Mouse (Mus musculus) fibroblast of lung, adult 2 months (primary cell): ENCODE measurements at regions not wholly inside any gene's neighbourhood (a gene's known extent, or its start where the extent isn't known, plus 50 kb on each side); places are given as distances from the start of the nearest gene placed in this dataset.

Source experiments
- DNase-seq: peaks from one replicate; pipeline ENCODE4 v3.0.0-alpha.2; 2011; ENCODE audit warnings: low read depth

DNA sequence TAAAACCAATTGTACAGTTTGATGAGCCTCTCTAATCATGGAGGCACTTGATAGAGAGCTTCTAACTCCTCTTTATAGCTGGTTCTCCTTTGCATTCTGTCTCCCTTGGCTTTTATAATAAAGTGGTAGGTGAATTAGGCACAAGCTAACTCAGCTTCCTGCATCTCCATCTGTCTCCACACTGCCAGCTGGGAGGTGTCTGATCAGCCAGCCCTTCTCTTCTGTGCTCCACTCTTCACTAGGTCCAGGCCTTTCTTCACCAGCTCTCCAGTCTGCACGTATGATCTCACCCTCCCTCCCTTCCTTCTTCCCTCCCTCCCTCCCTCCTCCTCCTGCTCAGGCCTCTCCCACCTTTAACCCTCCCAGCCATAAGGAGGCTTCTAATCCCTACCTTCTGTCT lies 136.2 kb downstream of the Rchy1 start:
- no peak for DNase-seq

GRCm38 (mm10) chr5:91822844-91823576 lies 139.9 kb downstream of the Rchy1 start:
- no peak for DNase-seq

DNA sequence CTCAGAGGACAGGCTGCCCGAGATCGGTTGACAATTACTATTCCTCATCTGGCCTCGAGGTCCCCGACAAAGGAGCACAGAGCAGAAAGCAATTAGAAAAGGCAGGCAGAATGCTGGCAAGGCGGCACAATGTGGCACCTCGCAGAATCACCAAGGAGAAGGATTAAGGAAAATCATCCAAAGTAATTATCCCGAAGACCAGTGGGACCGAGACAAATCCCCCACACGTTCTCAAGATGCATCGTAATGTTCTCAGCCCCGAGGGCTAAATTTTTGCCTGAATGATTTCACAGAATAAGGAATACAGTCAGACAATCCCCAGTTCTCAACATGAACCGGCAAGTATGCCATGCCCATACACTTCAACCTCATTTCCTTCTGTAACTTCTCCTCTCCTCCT lies 144.1 kb downstream of the Rchy1 start:
- DNase-seq: no peak

- no peak for DNase-seq
Observed at GRCm38 (mm10) chr5:91818195-91818594, 144.7 kb downstream of the Rchy1 start.

DNA sequence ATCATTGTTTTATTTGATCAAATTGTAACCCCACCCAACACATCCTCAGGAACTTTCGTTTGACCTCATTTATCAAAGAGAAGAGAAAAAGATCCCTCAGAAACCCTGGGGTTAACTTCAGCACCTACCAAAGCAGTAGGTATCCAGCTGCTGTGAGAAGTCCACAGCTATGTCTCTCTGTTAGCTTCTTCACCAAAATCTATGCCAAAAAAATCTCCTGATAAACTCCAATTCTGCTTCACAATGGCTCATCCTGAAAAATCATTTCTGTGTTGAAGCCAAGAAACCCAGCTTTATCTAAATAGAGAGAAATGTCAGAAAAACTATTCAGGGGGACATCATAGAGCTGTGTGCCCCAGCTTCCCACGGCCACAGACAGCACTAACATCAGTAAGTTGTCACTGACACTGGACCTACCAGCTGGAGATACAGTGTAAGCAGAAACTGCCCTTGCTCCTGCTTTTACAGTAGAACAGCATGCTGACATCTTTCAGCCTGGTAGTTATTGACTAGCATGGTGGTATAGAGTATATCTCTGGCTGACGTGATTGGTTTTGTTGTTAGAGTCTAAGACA lies 146.4 kb downstream of the Rchy1 start:
- no peak for DNase-seq

DNA sequence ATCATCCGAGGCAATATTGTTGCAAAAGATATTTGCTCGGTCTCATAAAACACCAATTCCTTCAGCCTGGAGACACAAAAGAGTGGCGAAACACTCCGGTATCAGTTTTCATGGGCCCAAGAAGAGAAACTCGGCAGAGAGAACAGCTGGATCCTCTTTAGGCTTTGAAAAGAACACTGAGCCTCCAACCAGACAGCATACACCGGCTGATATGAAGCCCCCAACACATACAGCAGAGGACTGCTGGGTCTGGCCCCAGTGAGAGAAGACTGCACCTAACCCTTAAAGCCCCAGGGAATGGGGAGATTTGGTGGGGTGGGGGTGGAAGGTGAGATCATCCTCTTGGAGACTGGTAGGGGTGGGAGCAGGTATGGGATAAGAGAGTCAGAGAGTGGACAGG lies 147.9 kb downstream of the Rchy1 start:
- DNase-seq: no peak

- no peak for DNase-seq
Observed at GRCm38 (mm10) chr5:91814417-91814762, 148.5 kb downstream of the Rchy1 start.

DNA sequence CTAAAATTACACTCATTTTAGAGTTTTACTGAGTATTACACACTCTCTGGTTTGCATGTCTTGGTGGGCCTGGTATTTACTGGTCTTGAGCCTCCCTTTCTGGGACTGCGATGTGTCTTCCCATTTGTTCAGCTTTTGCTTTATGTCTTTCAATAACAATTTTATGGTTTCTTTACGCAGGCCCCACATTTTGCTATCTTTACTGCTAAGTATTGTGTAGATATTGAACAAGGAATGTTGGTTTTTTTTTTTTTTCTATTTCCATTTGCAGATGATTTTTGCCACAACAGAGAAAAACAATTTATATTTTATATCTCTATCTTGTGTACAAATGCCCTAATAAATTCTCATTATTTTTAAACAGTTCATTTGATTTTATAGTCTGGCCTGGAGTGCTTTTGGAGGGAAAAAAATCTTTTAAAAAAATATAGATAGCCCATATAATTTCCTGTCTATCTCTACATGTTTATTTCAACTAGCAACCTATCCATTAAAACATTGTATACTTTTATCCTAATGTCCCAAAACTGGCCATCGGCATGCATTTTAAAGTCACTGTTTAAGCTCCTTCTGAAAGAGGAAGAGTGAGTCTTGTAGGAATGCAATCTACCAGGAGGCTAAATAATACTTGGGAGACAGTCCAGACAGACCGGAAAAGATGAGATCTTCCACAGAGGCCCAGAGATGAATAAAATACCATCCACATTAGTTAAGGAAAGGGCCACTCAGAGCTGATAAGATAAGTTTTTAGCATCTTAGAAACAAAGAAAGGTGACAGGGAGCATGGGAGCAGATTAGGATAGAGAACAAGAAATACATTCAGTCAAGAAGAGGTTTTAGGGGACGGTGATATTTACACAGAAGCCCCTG lies 149.1 kb downstream of the Rchy1 start:
- DNase-seq: no peak

DNA sequence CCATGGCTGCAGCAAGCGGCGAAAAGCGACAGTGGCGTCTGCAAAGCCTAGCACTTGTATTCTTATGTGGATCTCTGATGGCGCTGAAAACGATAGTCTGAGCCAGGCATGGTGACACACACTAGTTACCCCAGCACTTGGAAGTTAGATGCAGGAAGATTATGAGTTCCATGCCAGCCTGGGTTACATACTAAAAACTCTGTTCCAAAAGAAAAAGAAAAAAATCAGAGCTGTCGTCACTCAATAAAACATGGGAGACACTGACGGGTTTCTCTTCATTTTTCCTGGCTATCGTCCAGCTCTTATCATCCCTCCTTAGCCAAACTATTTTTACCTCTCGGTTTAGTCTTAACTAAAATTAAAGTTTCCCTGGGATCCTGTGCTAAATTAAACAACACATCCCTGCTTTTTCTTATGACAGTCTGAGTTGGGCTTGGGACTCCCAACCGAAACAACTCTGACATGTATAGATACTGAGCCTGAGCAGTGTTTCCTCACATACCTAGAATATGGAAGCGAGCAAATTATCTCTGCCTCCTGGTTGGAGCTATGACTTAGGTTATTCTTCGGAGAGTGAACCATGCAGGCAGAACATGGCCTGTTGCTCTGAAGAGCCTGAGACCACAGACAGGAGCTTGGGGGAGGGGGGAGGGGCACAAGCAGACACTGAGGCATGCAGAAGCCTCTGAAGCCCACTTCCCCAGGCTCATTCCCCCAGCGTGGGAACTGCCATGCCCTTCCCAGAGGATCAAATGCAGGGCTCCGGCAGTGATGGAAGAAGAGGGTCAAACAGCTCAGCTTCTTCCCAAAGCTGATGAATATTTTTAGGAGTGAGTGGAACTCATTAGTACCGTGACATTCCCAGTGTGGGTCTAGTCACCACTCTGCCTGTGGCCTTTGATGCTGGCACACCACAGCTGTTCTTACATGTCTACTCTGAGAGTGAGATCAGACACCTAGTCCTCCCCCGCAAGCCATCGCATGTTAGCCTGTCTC lies 155.5 kb downstream of the Rchy1 start:
- DNase-seq: no peak

- no peak for DNase-seq
Observed at GRCm38 (mm10) chr5:91801297-91801980, 161.4 kb downstream of the Rchy1 start.

- no peak for DNase-seq
Observed at GRCm38 (mm10) chr5:91797362-91797761, 165.5 kb downstream of the Rchy1 start.

DNA sequence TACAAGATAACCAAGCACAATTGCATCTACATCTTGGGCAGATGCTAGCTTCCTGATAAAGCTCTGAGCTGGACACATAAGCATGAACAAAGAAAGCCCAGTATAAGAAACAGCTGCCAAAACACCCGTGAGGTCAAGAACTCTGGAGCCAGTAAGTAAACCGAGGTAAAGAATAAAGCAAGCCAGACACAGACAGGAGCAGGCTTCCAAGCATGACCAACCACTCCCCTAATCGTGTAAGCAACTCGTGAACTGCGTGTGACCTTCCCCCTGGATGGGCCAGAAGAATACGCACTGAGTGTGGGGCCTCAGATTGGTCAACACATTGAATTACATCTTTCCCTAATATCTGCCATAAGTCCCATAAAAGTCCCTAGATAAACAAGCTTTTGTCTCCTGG lies 170.1 kb downstream of the Rchy1 start:
- no peak for DNase-seq

GRCm38 (mm10) chr5:91790412-91790811 lies 172.5 kb downstream of the Rchy1 start:
- DNase-seq: no peak

DNA sequence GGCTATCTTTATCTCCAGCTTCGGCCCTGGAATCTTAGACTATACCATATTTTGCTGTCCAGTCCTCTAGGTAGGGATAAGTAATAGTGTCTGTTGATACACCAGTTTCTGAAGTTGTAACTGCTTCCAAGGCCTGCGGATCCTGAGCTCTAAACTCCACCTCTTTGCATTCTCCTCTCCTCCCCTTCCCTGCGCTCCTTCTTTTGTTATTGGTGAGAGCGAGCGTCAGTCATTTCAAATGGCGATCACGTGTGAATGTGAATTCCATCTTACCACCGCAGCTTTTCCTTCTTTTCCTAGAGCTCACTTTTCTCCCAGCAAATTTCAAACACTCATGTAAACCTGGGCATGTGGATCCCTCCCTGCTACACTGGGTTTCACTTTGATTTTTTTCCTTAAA lies 178.9 kb downstream of the Rchy1 start:
- no peak for DNase-seq

DNA sequence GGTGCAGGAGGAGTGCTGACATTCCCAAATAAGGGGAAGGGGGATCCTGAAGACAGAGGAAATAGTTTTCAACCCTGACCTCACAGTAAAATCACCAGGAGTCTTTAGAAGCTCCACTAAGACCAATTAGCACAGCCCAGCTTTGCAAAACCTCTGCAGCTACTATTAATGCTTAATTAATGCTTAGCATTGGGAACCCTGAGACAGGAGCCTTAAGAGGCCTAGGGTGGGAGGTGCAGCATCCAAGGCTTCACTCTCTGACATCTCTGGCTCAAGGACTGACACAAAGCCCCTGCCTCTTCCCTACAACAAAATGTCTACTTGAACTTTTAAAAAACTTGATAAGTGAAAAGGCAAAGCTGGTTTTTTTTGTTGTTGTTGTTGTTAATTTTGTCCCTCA lies 185.9 kb downstream of the Rchy1 start:
- no peak for DNase-seq

DNA sequence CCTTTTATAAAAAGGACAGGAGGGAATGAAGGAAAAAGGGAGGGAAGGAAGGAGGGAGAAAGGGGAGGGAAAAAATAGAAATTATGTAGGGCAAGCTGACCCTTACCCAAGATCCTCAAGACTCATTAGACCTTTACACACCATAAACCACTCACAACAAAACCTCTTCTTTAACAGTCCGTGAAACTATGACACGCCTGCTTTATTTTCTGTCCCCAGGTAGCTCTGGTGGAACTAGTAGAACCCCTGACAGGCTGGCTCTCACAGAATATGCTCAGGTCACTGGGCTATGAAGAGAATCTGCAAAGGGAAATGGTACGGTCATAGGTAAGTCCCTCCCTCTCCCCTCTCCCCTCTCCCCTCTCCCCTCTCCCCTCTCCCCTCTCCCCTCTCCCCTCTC lies 188.8 kb downstream of the Rchy1 start:
- no peak for DNase-seq

GRCm38 (mm10) chr5:91767886-91768285 lies 195.0 kb downstream of the Rchy1 start:
- no peak for DNase-seq

- no peak for DNase-seq
Observed at GRCm38 (mm10) chr5:91767060-91767459, 195.8 kb downstream of the Rchy1 start.

GRCm38 (mm10) chr5:91764621-91765020 lies 198.2 kb downstream of the Rchy1 start:
- no peak for DNase-seq

- no peak for DNase-seq
Observed at GRCm38 (mm10) chr5:91762589-91762988, 200.3 kb downstream of the Rchy1 start.

- DNase-seq: no peak
Observed at GRCm38 (mm10) chr5:91755958-91756357, 206.9 kb downstream of the Rchy1 start.
